Mouse (Mus musculus): ENCODE measurements around the gene Zfp622. TPM values are rescaled to one million over a fixed set of nuclear protein-coding genes. Genes with fewer than 3 reads are reported as not detected.
"Not testable (repeated sequence)": the region's sequence is repeated elsewhere in the genome, so short reads cannot be mapped to it uniquely, and the experiment has no call there.

Gene Zfp622
- total RNA-seq, 2 experiments from 2014 or later: 12.5 to 27.9 TPM

DNA sequence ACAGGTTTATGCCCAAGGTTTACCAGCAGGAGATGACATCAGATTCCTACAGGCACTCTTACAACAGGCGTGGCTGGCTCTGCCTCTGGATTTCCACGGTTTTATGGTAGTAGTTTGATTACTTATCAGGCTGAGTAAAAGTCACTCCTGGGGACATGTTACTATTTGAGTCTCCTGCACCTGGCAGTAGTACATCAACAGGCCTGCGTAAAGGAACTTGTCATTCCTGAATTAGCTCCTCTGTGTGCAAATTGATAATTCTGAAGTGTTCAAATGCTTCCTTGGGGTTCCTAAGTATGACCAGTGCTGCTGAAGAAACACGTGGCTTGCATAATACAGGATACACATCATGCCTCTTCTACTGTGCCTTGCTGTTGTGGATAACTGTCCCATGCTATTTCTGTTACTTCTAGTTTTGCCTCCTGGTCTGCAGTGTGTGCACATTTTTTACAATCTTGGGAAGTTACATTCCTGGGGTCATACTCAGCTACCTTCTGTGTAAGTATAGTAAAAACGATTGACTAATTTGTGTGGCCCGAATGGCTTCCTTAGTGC is 17.9 kb upstream of the Zfp622 start:
- ATAC-seq (replicated peaks; ENCODE audit: low FRiP score, poor library complexity, severe bottlenecking): no peak

DNA sequence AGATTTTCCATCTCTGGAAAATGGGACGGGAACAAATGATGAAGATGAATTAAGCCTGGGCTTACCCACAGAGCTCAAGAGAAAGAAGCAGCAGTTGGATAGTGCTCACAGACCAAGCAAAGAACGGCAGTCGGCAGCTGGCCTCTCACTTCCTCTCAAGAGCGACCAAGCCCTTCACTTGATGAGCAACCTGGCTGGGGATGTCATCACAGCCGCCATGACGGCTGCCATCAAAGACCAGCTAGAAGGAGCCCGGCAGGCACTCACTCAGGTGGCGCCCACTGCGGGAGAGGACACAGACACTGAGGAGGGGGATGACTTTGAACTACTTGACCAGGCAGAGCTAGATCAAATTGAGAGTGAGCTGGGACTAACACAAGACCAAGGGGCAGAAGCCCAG is 12.6 kb upstream of the Zfp622 start:
- no peak for ATAC-seq (replicated peaks; ENCODE audit: low FRiP score, poor library complexity, severe bottlenecking)

DNA sequence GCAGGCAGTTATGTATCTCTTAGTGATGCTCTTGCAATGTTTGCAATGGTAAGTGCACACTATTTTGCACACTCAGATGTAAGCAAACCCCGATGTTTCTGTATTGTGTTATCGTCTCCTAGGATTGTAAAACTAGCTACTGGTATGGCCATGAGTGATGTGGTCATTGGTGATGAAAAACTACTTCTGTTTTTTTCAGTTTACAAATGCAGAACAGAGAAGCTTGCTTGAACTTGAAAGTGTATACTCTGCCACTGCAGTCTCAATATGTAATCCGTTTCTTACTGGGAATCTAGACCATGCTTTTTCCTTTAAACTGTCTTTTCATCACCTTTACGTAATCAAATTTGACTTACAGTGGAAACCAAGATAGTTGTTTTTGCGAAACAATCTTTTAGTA is 11.4 kb upstream of the Zfp622 start:
- no peak for ATAC-seq (replicated peaks; ENCODE audit: low FRiP score, poor library complexity, severe bottlenecking)

DNA sequence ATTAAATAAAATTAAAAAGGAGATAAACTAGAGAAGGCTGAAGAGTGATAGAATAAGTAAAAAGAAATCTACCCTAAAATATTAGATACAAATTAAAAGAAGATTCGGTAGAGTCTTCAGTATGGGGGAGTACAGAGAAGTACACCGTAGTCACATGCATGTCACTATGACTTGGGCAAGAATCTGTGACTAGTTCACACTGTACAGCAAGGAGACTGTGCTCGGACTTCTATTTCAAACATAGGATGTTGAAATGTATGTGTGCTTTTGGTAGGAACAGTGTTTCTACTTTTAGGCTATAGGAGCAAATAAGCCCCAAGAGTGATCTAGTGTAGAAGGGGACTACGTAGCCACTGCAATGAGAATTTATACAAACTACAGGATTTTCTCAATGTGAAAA is 9.8 kb upstream of the Zfp622 start:
- no peak for ATAC-seq (replicated peaks; ENCODE audit: low FRiP score, poor library complexity, severe bottlenecking)

- ATAC-seq (replicated peaks; ENCODE audit: low FRiP score, poor library complexity, severe bottlenecking): no peak
Observed at GRCm38 (mm10) chr15:25975810-25976209, 8.4 kb upstream of the Zfp622 start.

DNA sequence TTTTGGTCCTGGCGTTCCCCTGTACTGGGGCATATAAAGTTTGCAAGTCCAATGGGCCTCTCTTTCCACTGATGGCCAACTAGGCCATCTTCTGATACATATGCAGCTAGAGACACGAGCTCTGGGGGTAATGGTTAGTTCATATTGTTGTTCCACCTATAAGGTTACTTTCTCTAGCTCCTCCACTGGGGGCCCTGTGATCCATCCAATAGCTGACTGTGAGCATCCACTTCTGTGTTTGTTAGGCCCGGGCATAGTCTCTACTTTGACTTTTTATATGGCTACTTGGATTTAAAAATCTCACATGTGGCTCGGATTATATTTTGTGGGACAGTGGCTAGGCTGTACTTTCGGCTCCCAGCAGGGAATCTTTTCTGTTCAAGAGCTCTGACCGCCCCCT is 552 bp upstream of the Zfp622 start:
- ATAC-seq (replicated peaks; ENCODE audit: low FRiP score, poor library complexity, severe bottlenecking): not testable (repeated sequence)

GRCm38 (mm10) chr15:25984734-25985492 is 747 bp downstream of the Zfp622 start:
- 0 out of 2 replicates have a peak, but pooled peaks have one; percentile 25 for ATAC-seq (replicated peaks; ENCODE audit: low FRiP score, poor library complexity, severe bottlenecking)

DNA sequence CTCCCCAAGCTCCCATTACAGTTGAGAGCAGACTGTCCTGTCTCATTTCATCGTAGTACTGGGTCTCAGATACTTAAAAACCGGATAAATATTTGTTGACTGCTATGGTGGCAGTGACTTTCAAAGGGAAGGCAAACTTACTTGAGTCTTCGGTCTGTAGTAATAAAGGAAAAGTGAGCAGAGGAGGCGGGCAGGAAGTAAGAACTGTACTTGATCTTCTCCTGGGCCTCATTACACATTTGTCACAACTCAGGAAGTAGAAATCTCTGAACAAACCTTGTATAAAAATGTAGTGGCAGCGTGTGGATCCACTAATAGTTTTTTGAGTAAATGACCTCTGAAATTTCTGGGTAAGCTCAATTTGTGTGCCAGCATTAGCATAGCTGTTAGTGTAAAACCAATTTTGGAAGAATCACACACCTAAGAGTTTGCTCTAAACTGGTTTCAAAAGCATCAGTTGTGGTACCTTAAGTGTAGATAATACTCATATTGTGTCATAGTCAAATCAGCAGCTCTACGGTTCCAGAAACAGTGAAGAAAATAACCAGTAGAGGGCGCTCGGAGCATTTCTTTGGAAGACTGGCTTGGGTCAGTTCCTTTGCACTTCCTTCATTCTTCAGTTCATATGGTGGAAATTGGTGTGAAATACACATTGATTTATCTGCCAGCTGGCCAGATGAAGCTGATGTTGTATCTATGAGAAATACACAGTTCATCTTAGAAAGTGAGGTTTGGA is 9.0 kb downstream of the Zfp622 start:
- peak; percentile 62 for ATAC-seq (replicated peaks; ENCODE audit: low FRiP score, poor library complexity, severe bottlenecking)

- ATAC-seq (replicated peaks; ENCODE audit: low FRiP score, poor library complexity, severe bottlenecking): no peak
Observed at GRCm38 (mm10) chr15:25995521-25995920, 11.4 kb downstream of the Zfp622 start.

GRCm38 (mm10) chr15:25999545-25999944 is 15.4 kb downstream of the Zfp622 start:
- not testable (repeated sequence) for ATAC-seq (replicated peaks; ENCODE audit: low FRiP score, poor library complexity, severe bottlenecking)

GRCm38 (mm10) chr15:26008621-26009020 is 24.5 kb downstream of the Zfp622 start:
- ATAC-seq (replicated peaks; ENCODE audit: low FRiP score, poor library complexity, severe bottlenecking): no peak

GRCm38 (mm10) chr15:26012891-26013290 is 28.7 kb downstream of the Zfp622 start:
- no peak for ATAC-seq (replicated peaks; ENCODE audit: low FRiP score, poor library complexity, severe bottlenecking)

GRCm38 (mm10) chr15:26015979-26016665 is 32.0 kb downstream of the Zfp622 start:
- ATAC-seq (replicated peaks; ENCODE audit: low FRiP score, poor library complexity, severe bottlenecking): no peak

GRCm38 (mm10) chr15:26021721-26022120 is 37.6 kb downstream of the Zfp622 start:
- ATAC-seq (replicated peaks; ENCODE audit: low FRiP score, poor library complexity, severe bottlenecking): no peak

GRCm38 (mm10) chr15:26022636-26023035 is 38.5 kb downstream of the Zfp622 start:
- ATAC-seq (replicated peaks; ENCODE audit: low FRiP score, poor library complexity, severe bottlenecking): no peak

- ATAC-seq (replicated peaks; ENCODE audit: low FRiP score, poor library complexity, severe bottlenecking): no peak
Observed at GRCm38 (mm10) chr15:26031692-26032091, 47.5 kb downstream of the Zfp622 start.

DNA sequence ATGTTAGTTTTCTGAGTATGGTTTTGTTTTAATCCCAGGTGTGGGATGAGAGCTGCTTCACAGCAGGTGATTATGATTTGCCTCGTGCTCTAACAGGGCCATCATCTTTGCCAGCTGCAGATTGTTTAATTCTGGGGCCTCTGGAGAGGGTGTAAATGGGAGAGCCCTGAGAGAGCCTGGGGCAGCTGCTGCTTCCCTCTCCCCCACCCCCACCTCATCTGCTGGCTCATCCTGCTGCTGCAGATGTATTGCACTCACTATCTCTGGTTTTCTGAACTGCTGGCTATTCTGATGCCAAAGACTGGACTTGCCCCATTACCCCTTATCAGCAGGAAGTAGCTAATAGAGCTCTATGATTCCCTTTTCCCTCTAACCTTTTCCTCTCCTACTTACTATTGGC is 56.4 kb downstream of the Zfp622 start:
- no peak for ATAC-seq (replicated peaks; ENCODE audit: low FRiP score, poor library complexity, severe bottlenecking)

- ATAC-seq (replicated peaks; ENCODE audit: low FRiP score, poor library complexity, severe bottlenecking): no peak
Observed at GRCm38 (mm10) chr15:26041196-26041947, 57.2 kb downstream of the Zfp622 start.
